Mouse (Mus musculus): ENCODE measurements around the gene Rnf180.

- no peak for TF ChIP-seq USF1 (IDR thresholded peaks at IDR 0.05; ENCODE audit: low read depth, low read length)
- no peak for TF ChIP-seq EP300 (IDR thresholded peaks at IDR 0.05; ENCODE audit: low read depth in 1 of 2, low read length in 2 of 2)
- TF ChIP-seq SMC3 (IDR thresholded peaks at IDR 0.05; ENCODE audit: low read depth, low read length) = no peak
Observed at GRCm38 (mm10) chr13:105146827-105147226, 147.8 kb downstream of the Rnf180 start.

All from MEL (cell line).